Mouse (Mus musculus) liver, embryonic 16.5 days (tissue): ENCODE results near the gene Nudt9. TPM values are rescaled to one million over a fixed set of nuclear protein-coding genes. Genes with fewer than 3 reads are reported as not detected.

ENCODE experiments used
- ATAC-seq: fragments of 200-750 bp; cut with Nextera tagmentation; 2 replicates; pipeline ENCODE4 v1.8.0; 2017; ENCODE audit warnings: low read depth, mild to moderate bottlenecking, moderate number of reproducible peaks, moderate library complexity
- H3K27ac ChIP-seq: fragments of 300-500 bp; sonication (generic); 2 replicates; pipeline ENCODE4 v1.5.1; 2014; ENCODE audit warnings: mild to moderate bottlenecking, low read length
- H3K27me3 ChIP-seq: fragments of 300-500 bp; sonication (generic); 2 replicates; pipeline ENCODE4 v1.6.1; 2014; ENCODE audit warnings: low read depth, low read length, mixed read lengths; ENCODE audit not compliant: control insufficient read depth, insufficient read depth
- H3K36me3 ChIP-seq: fragments of 300-500 bp; sonication (generic); 2 replicates; pipeline ENCODE4 v1.6.1; 2014; ENCODE audit warnings: mild to moderate bottlenecking; ENCODE audit not compliant: control insufficient read depth, insufficient read depth
- H3K4me1 ChIP-seq: fragments of 300-500 bp; sonication (generic); 2 replicates; pipeline ENCODE4 v1.6.1; 2014; ENCODE audit warnings: low read depth, low read length, mixed read lengths; ENCODE audit not compliant: control insufficient read depth
- H3K4me2 ChIP-seq: fragments of 300-500 bp; sonication (generic); 2 replicates; pipeline ENCODE4 v1.6.1; 2014; ENCODE audit warnings: low read depth, low read length, mixed read lengths
- H3K4me3 ChIP-seq: fragments of 300-500 bp; sonication (generic); 2 replicates; pipeline ENCODE4 v1.5.1; 2014; ENCODE audit warnings: low read depth, mild to moderate bottlenecking, low read length
- H3K9ac ChIP-seq: fragments of 300-500 bp; sonication (generic); 2 replicates; pipeline ENCODE4 v1.6.1; 2014; ENCODE audit warnings: low read depth, low read length
- H3K9me3 ChIP-seq: fragments of 300-500 bp; sonication (generic); replicated peaks from 2 replicates; pipeline ENCODE4 v1.6.1; 2016; ENCODE audit warnings: low read length; ENCODE audit not compliant: control insufficient read depth
- WGBS: fragments of 180-500 bp; shearing (Covaris S2); extraction: QIAGEN DNeasy Blood & Tissue Kit; methylation state at CpG from one replicate; pipeline ENCODE4 v1.1.7; 2014; ENCODE audit not compliant: insufficient replicate concordance; 5-methylcytosine and 5-hydroxymethylcytosine counted together
- polyA plus RNA-seq: library from polyadenylated mRNA; unstranded; fragments of >200 nt; fragmentation: Nextera tagmentation; extraction: Ambion mirVana; gene quantifications from 2 replicates; pipeline ENCODE4 v1.2.1, GENCODE M21; 2015

The Nudt9 gene
- polyA plus RNA-seq, 1 experiment from 2014 or later, result 62.1 TPM

- H3K4me2 ChIP-seq, result peak overlapping the region; percentile 37; the same call in 1 of the 2 replicates
- H3K9me3 ChIP-seq, result no peaks in the 10 kb centered on the region
- WGBS, result 27% methylated on average over 17 of the region's 17 CpGs
- no peaks in the 10 kb centered on the region for H3K36me3 ChIP-seq
- H3K4me3 ChIP-seq, result no peak overlapping the region
- no peak overlapping the region for H3K9ac ChIP-seq
- ATAC-seq, result no peak
- no peaks in the 10 kb centered on the region for H3K27me3 ChIP-seq
- no peak overlapping the region for H3K27ac ChIP-seq
- peaks cover 10% of the 10 kb centered on the region for H3K4me1 ChIP-seq
Measured at GRCm38 (mm10) chr5:104025245-104025854, 20.8 kb upstream of the Nudt9 start.

- H3K9me3 ChIP-seq, result no peaks in the 10 kb centered on the region
- no peak overlapping the region for H3K4me3 ChIP-seq
- no peak overlapping the region for H3K9ac ChIP-seq
- 0 out of 2 replicates have a peak, but pooled peaks have one; percentile 11 for ATAC-seq
- H3K27ac ChIP-seq, result no peak overlapping the region
- no peaks in the 10 kb centered on the region for H3K36me3 ChIP-seq
- H3K4me2 ChIP-seq, result no peak overlapping the region
- peaks cover 11% of the 10 kb centered on the region for H3K4me1 ChIP-seq
- no peaks in the 10 kb centered on the region for H3K27me3 ChIP-seq
- WGBS, result 85% methylated on average over 2 of the region's 2 CpGs
Measured at GRCm38 (mm10) chr5:104032434-104033097, 13.5 kb upstream of the Nudt9 start.

- H3K36me3 ChIP-seq, result no peaks in the 10 kb centered on the region
- no peak for ATAC-seq
Measured at GRCm38 (mm10) chr5:104035066-104035465, 11.0 kb upstream of the Nudt9 start.

GRCm38 (mm10) chr5:104035824-104036223 lies 10.3 kb upstream of the Nudt9 start:
- H3K4me1 ChIP-seq, result peaks cover 13% of the 10 kb centered on the region
- ATAC-seq, result peak; percentile 56
- no peaks in the 10 kb centered on the region for H3K9me3 ChIP-seq
- no peak overlapping the region for H3K4me2 ChIP-seq
- 30% methylated on average over 1 of the region's 1 CpGs for WGBS
- H3K36me3 ChIP-seq, result no peaks in the 10 kb centered on the region
- no peak overlapping the region for H3K27ac ChIP-seq
- no peaks in the 10 kb centered on the region for H3K27me3 ChIP-seq
- H3K9ac ChIP-seq, result no peak overlapping the region
- no peak overlapping the region for H3K4me3 ChIP-seq

More at GRCm38 (mm10) chr5:104035066-104035465, 11.0 kb upstream of the Nudt9 start:
- Histone ChIP-seq H3K9me3 (no peaks in the 10 kb centered on the region), H3K27ac (no peak overlapping the region), H3K4me2 (no peak overlapping the region), H3K27me3 (no peaks in the 10 kb centered on the region), H3K4me3 (no peak overlapping the region), H3K9ac (no peak overlapping the region), H3K4me1 (peaks cover 13% of the 10 kb centered on the region)

- Histone ChIP-seq H3K4me2 (no peak overlapping the region), H3K9me3 (no peaks in the 10 kb centered on the region), H3K36me3 (no peaks in the 10 kb centered on the region), H3K4me1 (peaks cover 13% of the 10 kb centered on the region), H3K4me3 (no peak overlapping the region), H3K9ac (no peak overlapping the region), H3K27me3 (no peaks in the 10 kb centered on the region), H3K27ac (no peak overlapping the region; the same call in 1 of the 2 replicates)
- 65% methylated on average over 1 of the region's 1 CpGs for WGBS
- no peak; the same call in 1 of the 2 replicates for ATAC-seq
Measured at GRCm38 (mm10) chr5:104036686-104037085, 9.4 kb upstream of the Nudt9 start.

GRCm38 (mm10) chr5:104039154-104039932 lies 6.8 kb upstream of the Nudt9 start:
- Histone ChIP-seq H3K4me1 (peaks cover 12% of the 10 kb centered on the region), H3K27me3 (no peaks in the 10 kb centered on the region), H3K9ac (no peak overlapping the region), H3K9me3 (no peaks in the 10 kb centered on the region), H3K36me3 (no peaks in the 10 kb centered on the region), H3K4me2 (no peak overlapping the region), H3K4me3 (no peak overlapping the region), H3K27ac (no peak overlapping the region)
- 36% methylated on average over 6 of the region's 6 CpGs for WGBS
- ATAC-seq, result no peak

GRCm38 (mm10) chr5:104042906-104043305 lies 3.2 kb upstream of the Nudt9 start:
- H3K36me3 ChIP-seq, result no peaks in the 10 kb centered on the region
- H3K4me1 ChIP-seq, result peaks cover 27% of the 10 kb centered on the region
- H3K9ac ChIP-seq, result no peak overlapping the region
- no peaks in the 10 kb centered on the region for H3K9me3 ChIP-seq
- 90% methylated on average over 2 of the region's 2 CpGs for WGBS
- H3K27ac ChIP-seq, result no peak overlapping the region
- H3K4me2 ChIP-seq, result no peak overlapping the region
- no peak for ATAC-seq
- H3K27me3 ChIP-seq, result no peaks in the 10 kb centered on the region
- no peak overlapping the region for H3K4me3 ChIP-seq

GRCm38 (mm10) chr5:104043704-104044103 lies 2.4 kb upstream of the Nudt9 start:
- Histone ChIP-seq H3K4me1 (peaks cover 33% of the 10 kb centered on the region), H3K9ac (no peak overlapping the region), H3K27ac (no peak overlapping the region), H3K4me2 (peak overlapping the region; percentile 33), H3K27me3 (no peaks in the 10 kb centered on the region), H3K9me3 (no peaks in the 10 kb centered on the region), H3K36me3 (no peaks in the 10 kb centered on the region), H3K4me3 (no peak overlapping the region)
- 34% methylated on average over 2 of the region's 2 CpGs for WGBS
- no peak for ATAC-seq
